Mouse (Mus musculus): Measurements from ENCODE around the gene Nfix. TPM values are rescaled to one million over a fixed set of nuclear protein-coding genes. Genes with fewer than 3 reads are reported as not detected.

Nfix gene
- polyA plus RNA-seq, 1 experiment from 2014 or later, result 28.7 TPM

DNA sequence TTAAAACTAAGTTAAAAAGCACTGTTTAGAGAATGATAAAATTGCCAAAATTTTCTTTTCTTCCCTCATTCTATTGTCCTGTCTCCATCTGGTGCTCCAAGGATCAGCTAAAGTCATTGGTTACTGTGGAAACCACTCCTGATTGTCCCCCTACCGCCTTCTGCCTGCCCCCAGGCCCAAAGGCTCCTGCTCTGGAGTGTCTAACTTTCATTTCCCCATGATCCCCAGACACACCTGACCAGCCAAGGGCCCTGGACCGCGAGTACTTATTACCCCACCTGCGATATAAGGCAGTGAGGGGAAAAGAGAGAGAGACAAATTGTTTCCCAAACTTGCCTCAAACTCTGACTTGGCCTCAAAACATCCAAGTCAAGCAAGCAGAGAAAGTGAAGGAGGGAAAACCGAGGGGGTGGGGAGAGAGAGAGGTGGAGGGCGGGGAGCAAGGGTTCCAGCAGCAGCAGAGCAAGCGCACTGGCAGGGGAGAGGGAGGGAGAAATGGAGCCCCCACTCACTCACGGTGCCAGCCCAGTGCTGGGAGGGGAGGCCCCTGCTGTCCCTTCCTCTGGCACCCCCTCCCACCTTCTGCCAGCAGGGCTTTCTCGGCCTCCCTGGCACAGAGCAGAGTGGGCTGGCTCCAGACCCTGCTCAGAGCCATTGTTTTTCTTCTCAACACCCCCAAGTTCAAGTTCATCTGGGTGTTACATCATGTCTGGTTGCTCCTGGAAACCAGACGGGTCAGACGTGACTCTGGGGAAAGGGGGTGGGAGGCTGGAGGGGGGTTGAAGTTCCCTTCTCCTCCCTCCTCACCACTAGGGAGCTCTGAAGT is 88.0 kb downstream of the Nfix start:
- H3K9me3 ChIP-seq, result no peaks in the 10 kb centered on the region
- H3K27ac ChIP-seq (replicated peaks), result peak overlapping the region; percentile 95
- H3K4me2 ChIP-seq, result peak overlapping the region; percentile 22; the same call in 1 of the 2 replicates
- WGBS, result 8% methylated on average over 11 of the region's 11 CpGs
- ATAC-seq (ENCODE audit: low read depth), result peak; percentile 82
- H3K4me1 ChIP-seq (replicated peaks), result peaks cover 90% of the 10 kb centered on the region
- peaks cover 56% of the 10 kb centered on the region for H3K27me3 ChIP-seq
- no peak overlapping the region for H3K4me3 ChIP-seq
- H3K36me3 ChIP-seq, result no peaks in the 10 kb centered on the region
- H3K9ac ChIP-seq, result peak overlapping the region; percentile 54

DNA sequence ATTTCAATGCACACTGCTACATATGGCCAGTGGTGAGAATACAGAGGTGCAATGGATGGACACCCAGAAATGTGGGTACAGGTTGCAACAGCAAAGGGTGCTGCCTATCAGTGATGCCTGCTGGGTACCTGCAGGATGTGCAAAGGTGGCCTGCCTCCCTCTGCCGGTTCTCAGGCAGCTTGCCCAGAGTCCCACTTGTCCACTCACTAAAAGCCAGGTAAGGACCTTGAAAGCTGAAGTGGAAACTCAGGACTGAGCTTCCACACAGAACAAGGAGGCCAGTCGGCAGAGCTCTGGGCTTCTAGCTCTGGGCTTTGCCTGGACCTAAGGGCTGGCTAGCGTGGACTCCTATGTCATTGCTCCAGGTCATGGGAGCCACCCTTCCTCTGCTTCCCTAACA is 88.8 kb downstream of the Nfix start:
- peaks cover 57% of the 10 kb centered on the region for H3K27me3 ChIP-seq
- no peaks in the 10 kb centered on the region for H3K36me3 ChIP-seq
- H3K9me3 ChIP-seq, result no peaks in the 10 kb centered on the region
- H3K9ac ChIP-seq, result peak overlapping the region; percentile 54
- H3K27ac ChIP-seq (replicated peaks), result peak overlapping the region; percentile 95
- 40% methylated on average over 3 of the region's 3 CpGs for WGBS
- no peak overlapping the region for H3K4me3 ChIP-seq
- H3K4me1 ChIP-seq (replicated peaks), result peaks cover 93% of the 10 kb centered on the region
- no peak overlapping the region for H3K4me2 ChIP-seq
- no peak for ATAC-seq (ENCODE audit: low read depth)

DNA sequence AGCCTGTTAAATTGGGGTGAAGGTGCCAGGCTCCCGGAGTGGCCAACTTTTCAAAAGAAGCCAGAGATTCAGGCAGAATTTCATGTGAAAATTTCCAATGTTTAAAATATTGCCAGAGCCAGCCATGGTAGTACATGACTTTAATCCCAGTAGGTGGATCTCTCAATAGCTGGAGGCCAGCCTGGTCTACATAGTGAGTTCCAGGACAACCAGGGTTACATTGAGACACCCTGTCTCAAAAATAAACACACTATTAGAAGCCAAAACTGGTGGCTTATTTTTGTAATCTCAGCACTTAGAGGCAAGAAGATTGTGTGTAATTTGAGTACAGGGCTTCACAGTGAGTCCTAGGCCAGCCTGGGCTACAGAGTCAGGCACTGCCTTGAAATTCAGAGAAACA is 90.2 kb downstream of the Nfix start:
- no peak for ATAC-seq (ENCODE audit: low read depth)
- H3K36me3 ChIP-seq, result no peaks in the 10 kb centered on the region
- WGBS, result 90% methylated on average over 1 of the region's 1 CpGs
- no peak overlapping the region for H3K9ac ChIP-seq
- H3K9me3 ChIP-seq, result no peaks in the 10 kb centered on the region
- H3K27ac ChIP-seq (replicated peaks), result peak overlapping the region; percentile 95
- peaks cover 56% of the 10 kb centered on the region for H3K27me3 ChIP-seq
- H3K4me2 ChIP-seq, result no peak overlapping the region
- H3K4me3 ChIP-seq, result no peak overlapping the region
- H3K4me1 ChIP-seq (replicated peaks), result peaks cover 92% of the 10 kb centered on the region

DNA sequence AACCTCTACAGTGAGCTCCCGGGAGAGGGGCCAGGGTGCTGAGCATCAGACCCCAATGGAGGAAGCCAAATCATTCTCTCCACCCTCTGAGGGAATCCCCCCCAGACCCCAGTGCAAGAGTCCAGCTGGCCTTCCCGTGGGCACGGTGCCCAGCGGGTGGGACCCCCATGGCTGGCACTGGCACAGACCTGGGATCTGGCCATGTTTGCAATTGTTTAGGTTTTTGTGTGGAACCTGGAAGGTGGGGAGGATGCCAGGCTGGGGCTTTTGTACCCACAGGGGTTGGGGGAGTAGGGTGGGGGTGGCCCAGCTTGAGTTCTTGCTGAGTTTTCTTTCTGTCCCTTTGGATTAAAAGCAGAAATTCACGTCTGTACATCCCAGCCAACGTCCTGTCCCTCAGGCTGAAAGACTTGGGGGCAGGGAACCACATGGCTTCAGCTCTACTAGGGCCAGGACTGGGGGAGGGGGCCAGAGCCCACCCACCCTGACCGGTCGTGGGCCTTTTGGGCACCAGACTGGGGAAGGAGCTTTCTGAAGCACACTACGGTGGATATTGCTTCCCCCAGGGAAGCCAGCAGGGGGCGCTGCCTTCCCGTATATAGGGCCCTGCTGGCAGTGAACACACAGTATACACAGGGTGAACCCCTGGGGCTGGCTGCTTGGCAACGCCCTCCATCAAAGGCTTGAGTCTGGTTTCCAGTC is 91.2 kb downstream of the Nfix start:
- Histone ChIP-seq H3K4me2 (peak overlapping the region; percentile 22), H3K27me3 (peaks cover 56% of the 10 kb centered on the region), H3K9ac (peak overlapping the region; percentile 53; the same call in 1 of the 2 replicates), H3K4me1 (replicated peaks) (peaks cover 89% of the 10 kb centered on the region), H3K27ac (replicated peaks) (peak overlapping the region; percentile 95), H3K9me3 (no peaks in the 10 kb centered on the region), H3K4me3 (no peak overlapping the region), H3K36me3 (no peaks in the 10 kb centered on the region)
- WGBS, result 7% methylated on average over 12 of the region's 12 CpGs
- ATAC-seq (ENCODE audit: low read depth), result peak; percentile 72

DNA sequence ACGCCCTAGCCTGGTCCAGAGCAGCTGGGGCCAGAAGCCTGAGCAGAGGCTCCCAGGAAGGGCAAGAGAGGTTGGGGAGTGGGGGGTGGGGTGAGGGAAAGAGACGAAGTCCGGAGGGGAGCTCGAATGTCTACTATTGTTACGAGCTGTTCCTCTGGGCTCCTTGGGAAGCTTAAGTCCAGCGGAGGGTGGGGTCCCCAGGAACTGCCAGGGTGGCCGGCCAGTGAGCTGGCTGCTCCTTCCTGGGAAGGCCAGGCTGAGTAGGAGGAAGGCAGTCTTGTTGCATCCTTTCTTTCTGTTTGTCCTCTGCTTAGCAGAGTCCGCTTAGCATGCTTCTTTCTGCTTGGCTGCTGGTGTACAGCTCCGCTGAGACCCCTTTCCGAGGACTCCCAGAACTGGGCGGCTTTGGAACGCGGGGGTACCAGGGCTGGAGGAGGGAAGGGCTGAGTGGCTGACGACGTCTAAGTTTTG is 92.0 kb downstream of the Nfix start:
- no peak for ATAC-seq (ENCODE audit: low read depth)
- peak overlapping the region; percentile 60 for H3K9ac ChIP-seq
- 6% methylated on average over 15 of the region's 15 CpGs for WGBS
- peak overlapping the region; percentile 53 for H3K4me2 ChIP-seq
- peak overlapping the region; percentile 27; the same call in 1 of the 2 replicates for H3K4me3 ChIP-seq
- H3K9me3 ChIP-seq, result no peaks in the 10 kb centered on the region
- H3K27me3 ChIP-seq, result peaks cover 56% of the 10 kb centered on the region
- H3K27ac ChIP-seq (replicated peaks), result peak overlapping the region; percentile 95
- no peaks in the 10 kb centered on the region for H3K36me3 ChIP-seq
- peaks cover 85% of the 10 kb centered on the region for H3K4me1 ChIP-seq (replicated peaks)

DNA sequence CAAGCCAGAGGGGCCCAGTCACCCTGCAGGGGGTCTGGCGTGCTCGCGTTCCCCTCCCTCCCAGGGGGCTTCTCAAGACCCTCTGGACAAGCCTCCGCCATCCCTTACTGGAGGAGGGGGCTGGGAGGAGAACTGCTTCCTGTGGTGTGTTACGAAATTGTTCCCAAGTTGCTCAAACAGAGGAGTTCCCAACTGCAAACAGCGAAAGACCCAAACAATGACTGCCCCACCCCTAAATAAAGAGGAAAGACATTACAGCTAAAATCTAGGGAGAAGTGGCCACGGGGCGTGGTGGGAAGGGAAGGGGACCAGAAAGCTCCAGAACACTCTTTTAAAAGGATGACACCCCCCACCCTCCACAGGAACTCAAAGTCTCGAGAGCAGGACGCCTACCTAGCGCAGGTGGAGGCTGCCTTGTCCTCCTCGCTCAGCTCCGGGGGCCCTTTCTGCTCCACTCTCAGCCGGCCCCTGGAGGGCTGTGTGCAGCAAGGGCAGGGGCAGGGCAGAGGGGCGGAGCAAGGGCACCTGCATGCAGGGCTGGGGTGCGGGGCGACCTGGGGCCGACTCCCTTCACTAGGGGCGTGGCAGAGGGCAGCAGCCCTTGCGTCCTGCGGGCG is 92.8 kb downstream of the Nfix start:
- WGBS, result 7% methylated on average over 22 of the region's 22 CpGs
- H3K36me3 ChIP-seq, result no peaks in the 10 kb centered on the region
- peak overlapping the region; percentile 53 for H3K4me2 ChIP-seq
- H3K4me1 ChIP-seq (replicated peaks), result peaks cover 79% of the 10 kb centered on the region
- peak overlapping the region; percentile 95 for H3K27ac ChIP-seq (replicated peaks)
- peak overlapping the region; percentile 60 for H3K9ac ChIP-seq
- no peak for ATAC-seq (ENCODE audit: low read depth)
- no peaks in the 10 kb centered on the region for H3K9me3 ChIP-seq
- H3K27me3 ChIP-seq, result peaks cover 59% of the 10 kb centered on the region
- H3K4me3 ChIP-seq, result peak overlapping the region; percentile 27

DNA sequence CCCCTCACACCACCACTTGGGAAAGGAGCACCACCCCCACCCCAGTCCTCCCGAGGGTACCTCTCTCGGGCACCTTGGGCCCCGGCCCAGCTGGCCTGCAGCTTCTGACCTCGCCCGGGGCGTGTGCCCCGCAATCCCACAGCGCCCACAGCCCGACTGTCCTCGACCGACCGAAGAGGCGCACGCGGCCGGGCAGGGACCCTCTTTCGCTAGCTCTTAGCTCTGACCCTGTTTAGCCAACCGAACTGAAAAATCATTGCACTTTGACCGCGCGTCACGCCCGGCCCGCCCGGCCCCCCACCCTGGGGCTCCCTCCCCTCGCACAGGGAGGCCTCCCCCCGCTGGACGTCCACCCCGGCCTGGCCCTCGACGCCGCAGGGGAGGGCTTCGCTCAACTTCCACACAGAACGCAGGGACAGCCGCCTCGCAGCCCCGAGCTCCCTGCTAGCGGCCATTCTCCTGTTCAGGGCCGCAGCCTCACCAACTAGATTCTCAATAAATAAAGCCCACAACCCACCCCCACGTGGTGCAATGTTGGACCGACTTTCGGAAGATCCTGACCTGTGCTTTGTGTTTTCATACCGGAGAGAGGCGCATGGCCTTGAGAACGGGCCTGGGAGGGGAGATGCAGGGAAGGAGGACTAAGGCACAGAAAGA is 93.4 kb downstream of the Nfix start:
- Histone ChIP-seq H3K27me3 (peaks cover 65% of the 10 kb centered on the region), H3K27ac (replicated peaks) (peak overlapping the region; percentile 95)

DNA sequence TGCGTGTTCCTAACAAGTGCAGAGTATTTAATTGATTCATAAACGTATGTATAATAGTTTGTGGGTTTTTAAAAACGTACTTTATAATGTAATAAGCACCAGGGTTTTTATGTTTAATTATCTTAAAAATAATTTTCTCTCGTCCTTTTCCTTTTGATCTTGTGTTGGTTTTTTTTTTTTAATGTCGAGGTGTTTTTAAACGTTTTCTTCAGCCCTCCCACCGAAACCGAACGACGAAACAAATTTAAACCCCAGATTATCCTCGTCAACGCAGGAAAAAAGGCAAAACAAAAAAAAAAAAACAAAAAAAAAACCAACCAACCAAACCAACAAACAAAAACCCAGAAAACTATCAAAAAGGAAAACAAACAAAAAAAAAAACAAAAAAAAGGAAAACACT is 94.2 kb downstream of the Nfix start:
- WGBS, result 3% methylated on average over 12 of the region's 12 CpGs
- H3K9ac ChIP-seq, result peak overlapping the region; percentile 61; the same call in 1 of the 2 replicates
- peak overlapping the region; percentile 29 for H3K4me3 ChIP-seq

More for the DNA sequence above, 93.4 kb downstream of the Nfix start:
- H3K4me3 ChIP-seq, result peak overlapping the region; percentile 27
- ATAC-seq (ENCODE audit: low read depth), result no peak
- no peaks in the 10 kb centered on the region for H3K36me3 ChIP-seq
- 4% methylated on average over 43 of the region's 45 CpGs for WGBS
- H3K9ac ChIP-seq, result peak overlapping the region; percentile 60
- no peaks in the 10 kb centered on the region for H3K9me3 ChIP-seq
- H3K4me2 ChIP-seq, result peak overlapping the region; percentile 53
- H3K4me1 ChIP-seq (replicated peaks), result peaks cover 76% of the 10 kb centered on the region

DNA sequence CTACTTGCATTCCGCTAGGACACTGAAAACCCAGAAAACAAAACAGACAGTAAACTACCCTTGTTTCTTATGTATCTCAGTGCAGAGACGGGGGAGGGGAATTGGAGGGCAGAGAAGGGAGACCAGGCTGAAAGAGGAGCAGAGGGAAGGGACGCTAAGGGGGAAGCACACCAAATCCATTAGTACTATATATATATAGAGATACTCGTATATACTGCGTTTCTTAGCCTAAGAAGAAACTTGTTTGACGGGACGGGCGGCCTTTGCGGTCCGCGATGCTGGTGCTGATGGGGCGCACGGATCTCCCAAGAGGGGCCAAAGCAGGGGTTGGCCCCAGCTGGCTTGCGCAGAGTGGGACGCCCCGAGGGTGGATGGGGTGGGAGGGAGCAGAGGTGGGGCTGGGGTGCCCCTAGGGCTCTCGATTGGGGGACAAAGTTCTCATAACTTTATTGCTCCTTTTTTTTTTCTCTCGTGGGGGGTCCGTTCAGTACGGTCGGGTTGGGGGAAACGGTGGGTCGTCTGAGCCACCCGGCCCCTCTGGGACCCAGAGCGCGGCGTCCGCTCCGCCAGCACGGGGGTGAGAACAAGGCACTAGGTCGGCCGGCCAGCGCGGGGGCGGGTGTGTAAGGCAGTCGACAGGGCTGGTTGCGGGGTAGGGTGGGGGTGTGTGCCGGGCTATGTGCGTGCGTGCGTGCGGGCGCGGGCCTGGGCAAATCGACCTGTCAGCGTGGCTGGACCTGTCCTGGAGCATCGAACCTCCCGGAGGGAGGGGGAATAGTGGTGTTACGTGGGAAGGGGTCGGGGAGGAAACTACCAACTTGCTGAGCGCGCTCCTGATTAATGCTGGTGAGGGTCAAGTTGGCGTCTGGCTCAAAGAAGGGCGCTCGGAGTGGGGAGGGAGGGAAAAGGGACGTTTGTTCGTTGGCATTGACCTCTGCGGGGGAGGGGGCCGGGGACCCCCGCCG is 95.0 kb downstream of the Nfix start:
- H3K4me2 ChIP-seq, result peak overlapping the region; percentile 53
- ATAC-seq (ENCODE audit: low read depth), result no peak
- peak overlapping the region; percentile 88 for H3K27ac ChIP-seq (replicated peaks)
- peak overlapping the region; percentile 29 for H3K4me3 ChIP-seq
- H3K36me3 ChIP-seq, result no peaks in the 10 kb centered on the region
- H3K9ac ChIP-seq, result peak overlapping the region; percentile 61
- peaks cover 65% of the 10 kb centered on the region for H3K4me1 ChIP-seq (replicated peaks)
- WGBS, result under 1% methylated on average over 61 of the region's 61 CpGs
- H3K27me3 ChIP-seq, result peaks cover 81% of the 10 kb centered on the region
- H3K9me3 ChIP-seq, result no peaks in the 10 kb centered on the region

More for the DNA sequence above, 94.2 kb downstream of the Nfix start:
- peaks cover 73% of the 10 kb centered on the region for H3K27me3 ChIP-seq
- H3K4me1 ChIP-seq (replicated peaks), result peaks cover 72% of the 10 kb centered on the region
- H3K4me2 ChIP-seq, result peak overlapping the region; percentile 53
- H3K27ac ChIP-seq (replicated peaks), result peak overlapping the region; percentile 95
- H3K36me3 ChIP-seq, result no peaks in the 10 kb centered on the region
- ATAC-seq (ENCODE audit: low read depth), result no peak
- no peaks in the 10 kb centered on the region for H3K9me3 ChIP-seq

DNA sequence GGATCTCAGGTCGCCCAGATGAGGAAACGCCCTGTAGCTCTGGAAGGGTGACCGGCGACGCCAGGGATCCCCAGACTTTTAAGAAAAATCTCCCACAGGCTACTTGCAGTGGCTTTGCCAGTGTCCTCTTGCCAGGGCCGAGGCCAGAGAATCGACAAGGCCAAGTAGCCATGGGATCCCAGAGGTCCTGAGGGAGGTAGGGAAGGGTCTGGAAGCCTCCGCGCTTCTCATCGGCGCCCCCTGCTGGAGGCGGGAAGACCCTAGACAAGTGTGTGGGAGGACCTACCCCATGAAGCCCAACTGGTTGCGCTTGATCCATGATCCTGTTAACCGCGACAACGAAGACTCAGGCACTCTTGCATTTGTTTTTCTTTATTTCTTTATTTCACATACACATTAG is 95.8 kb downstream of the Nfix start:
- ATAC-seq (ENCODE audit: low read depth), result 0 out of 2 replicates have a peak, but pooled peaks have one; percentile 28
- Histone ChIP-seq H3K9ac (0 out of 2 replicates have a peak overlapping the region, but pooled peaks have one; percentile 17), H3K27ac (replicated peaks) (peak overlapping the region; percentile 88), H3K4me2 (peak overlapping the region; percentile 53), H3K9me3 (no peaks in the 10 kb centered on the region), H3K4me3 (peak overlapping the region; percentile 29; the same call in 1 of the 2 replicates), H3K4me1 (replicated peaks) (peaks cover 57% of the 10 kb centered on the region), H3K36me3 (peaks cover 7% of the 10 kb centered on the region), H3K27me3 (peaks cover 84% of the 10 kb centered on the region)
- WGBS, result 4% methylated on average over 16 of the region's 16 CpGs

Data from neural tube, embryonic 13.5 days (tissue).